Mouse (Mus musculus): Measurements from ENCODE around the gene Afap1l2. TPM values are rescaled to one million over a fixed set of nuclear protein-coding genes. Genes with fewer than 3 reads are reported as not detected.

The Afap1l2 gene
- polyA plus RNA-seq, 1 experiment from 2014 or later, result 29.7 TPM

GRCm38 (mm10) chr19:56990367-56991111, 17.5 kb downstream of the Afap1l2 start:
- no peaks in the 10 kb centered on the region for H3K36me3 ChIP-seq
- H3K4me2 ChIP-seq, result no peak overlapping the region
- H3K4me1 ChIP-seq, result peaks cover 58% of the 10 kb centered on the region
- no peak overlapping the region for H3K4me3 ChIP-seq
- ATAC-seq (ENCODE audit: borderline replicate concordance, extremely low read depth, low FRiP score, low TSS enrichment), result no peak
- no peaks in the 10 kb centered on the region for H3K9me3 ChIP-seq
- peak overlapping the region; percentile 49 for H3K27ac ChIP-seq
- no peaks in the 10 kb centered on the region for H3K27me3 ChIP-seq
- H3K9ac ChIP-seq, result no peak overlapping the region
- WGBS, result 46% methylated on average over 14 of the region's 14 CpGs

GRCm38 (mm10) chr19:56989171-56989570, 18.9 kb downstream of the Afap1l2 start:
- H3K4me3 ChIP-seq, result no peak overlapping the region
- 40% methylated on average over 8 of the region's 8 CpGs for WGBS
- H3K9ac ChIP-seq, result no peak overlapping the region
- H3K4me2 ChIP-seq, result no peak overlapping the region
- H3K4me1 ChIP-seq, result peaks cover 54% of the 10 kb centered on the region
- peak; percentile 28; the same call in 1 of the 2 replicates for ATAC-seq (ENCODE audit: borderline replicate concordance, extremely low read depth, low FRiP score, low TSS enrichment)
- H3K27ac ChIP-seq, result peak overlapping the region; percentile 49
- H3K27me3 ChIP-seq, result no peaks in the 10 kb centered on the region
- no peaks in the 10 kb centered on the region for H3K36me3 ChIP-seq
- no peaks in the 10 kb centered on the region for H3K9me3 ChIP-seq

- Histone ChIP-seq H3K4me3 (no peak overlapping the region), H3K9me3 (no peaks in the 10 kb centered on the region), H3K27me3 (no peaks in the 10 kb centered on the region), H3K36me3 (no peaks in the 10 kb centered on the region), H3K4me2 (no peak overlapping the region), H3K9ac (no peak overlapping the region), H3K27ac (peak overlapping the region; percentile 44), H3K4me1 (peaks cover 41% of the 10 kb centered on the region)
- 41% methylated on average over 4 of the region's 4 CpGs for WGBS
- no peak for ATAC-seq (ENCODE audit: borderline replicate concordance, extremely low read depth, low FRiP score, low TSS enrichment)
These were observed 23.8 kb downstream of the Afap1l2 start for GRCm38 (mm10) chr19:56984229-56984628.

- Histone ChIP-seq H3K4me3 (no peak overlapping the region), H3K36me3 (no peaks in the 10 kb centered on the region), H3K4me2 (no peak overlapping the region), H3K27me3 (no peaks in the 10 kb centered on the region), H3K9ac (no peak overlapping the region), H3K4me1 (peaks cover 36% of the 10 kb centered on the region), H3K9me3 (no peaks in the 10 kb centered on the region), H3K27ac (peak overlapping the region; percentile 44)
- no peak for ATAC-seq (ENCODE audit: borderline replicate concordance, extremely low read depth, low FRiP score, low TSS enrichment)
- 58% methylated on average over 10 of the region's 10 CpGs for WGBS
These were observed 24.3 kb downstream of the Afap1l2 start for GRCm38 (mm10) chr19:56983757-56984156.

GRCm38 (mm10) chr19:56981760-56982159, 26.3 kb downstream of the Afap1l2 start:
- WGBS, result 64% methylated on average over 9 of the region's 9 CpGs
- Histone ChIP-seq H3K4me1 (peaks cover 38% of the 10 kb centered on the region), H3K27me3 (no peaks in the 10 kb centered on the region), H3K9me3 (no peaks in the 10 kb centered on the region), H3K36me3 (no peaks in the 10 kb centered on the region), H3K27ac (no peak overlapping the region), H3K9ac (no peak overlapping the region), H3K4me2 (no peak overlapping the region), H3K4me3 (no peak overlapping the region)
- no peak for ATAC-seq (ENCODE audit: borderline replicate concordance, extremely low read depth, low FRiP score, low TSS enrichment)

- no peak overlapping the region for H3K9ac ChIP-seq
- H3K4me2 ChIP-seq, result no peak overlapping the region
- H3K9me3 ChIP-seq, result no peaks in the 10 kb centered on the region
- no peak overlapping the region for H3K4me3 ChIP-seq
- H3K36me3 ChIP-seq, result no peaks in the 10 kb centered on the region
- ATAC-seq (ENCODE audit: borderline replicate concordance, extremely low read depth, low FRiP score, low TSS enrichment), result no peak
- peaks cover 44% of the 10 kb centered on the region for H3K4me1 ChIP-seq
- no peak overlapping the region for H3K27ac ChIP-seq
- no peaks in the 10 kb centered on the region for H3K27me3 ChIP-seq
- WGBS, result 94% methylated on average over 2 of the region's 2 CpGs
These were observed 27.2 kb downstream of the Afap1l2 start for GRCm38 (mm10) chr19:56980803-56981202.

GRCm38 (mm10) chr19:56976962-56977948, 30.8 kb downstream of the Afap1l2 start:
- Histone ChIP-seq H3K27ac (peak overlapping the region; percentile 80), H3K27me3 (no peaks in the 10 kb centered on the region), H3K4me1 (peaks cover 48% of the 10 kb centered on the region), H3K9me3 (no peaks in the 10 kb centered on the region), H3K4me2 (no peak overlapping the region; the same call in 1 of the 2 replicates), H3K36me3 (no peaks in the 10 kb centered on the region), H3K9ac (no peak overlapping the region), H3K4me3 (no peak overlapping the region)
- 43% methylated on average over 19 of the region's 19 CpGs for WGBS
- peak; percentile 67; the same call in 1 of the 2 replicates for ATAC-seq (ENCODE audit: borderline replicate concordance, extremely low read depth, low FRiP score, low TSS enrichment)

- H3K27ac ChIP-seq, result peak overlapping the region; percentile 80
- WGBS, result 84% methylated on average over 5 of the region's 5 CpGs
- peaks cover 45% of the 10 kb centered on the region for H3K4me1 ChIP-seq
- no peak overlapping the region for H3K4me3 ChIP-seq
- H3K4me2 ChIP-seq, result no peak overlapping the region
- H3K9ac ChIP-seq, result no peak overlapping the region
- ATAC-seq (ENCODE audit: borderline replicate concordance, extremely low read depth, low FRiP score, low TSS enrichment), result no peak
- no peaks in the 10 kb centered on the region for H3K27me3 ChIP-seq
- H3K9me3 ChIP-seq, result no peaks in the 10 kb centered on the region
- H3K36me3 ChIP-seq, result no peaks in the 10 kb centered on the region
These were observed 31.5 kb downstream of the Afap1l2 start for GRCm38 (mm10) chr19:56976515-56976914.

GRCm38 (mm10) chr19:56975502-56975901, 32.5 kb downstream of the Afap1l2 start:
- Histone ChIP-seq H3K36me3 (no peaks in the 10 kb centered on the region), H3K27ac (peak overlapping the region; percentile 80), H3K4me3 (no peak overlapping the region), H3K9me3 (no peaks in the 10 kb centered on the region), H3K4me2 (no peak overlapping the region), H3K9ac (no peak overlapping the region), H3K4me1 (peaks cover 43% of the 10 kb centered on the region), H3K27me3 (no peaks in the 10 kb centered on the region)
- peak; percentile 33; the same call in 1 of the 2 replicates for ATAC-seq (ENCODE audit: borderline replicate concordance, extremely low read depth, low FRiP score, low TSS enrichment)
- WGBS, result 57% methylated on average over 3 of the region's 3 CpGs

GRCm38 (mm10) chr19:56974159-56974558, 33.9 kb downstream of the Afap1l2 start:
- H3K9ac ChIP-seq, result no peak overlapping the region
- peak; percentile 25; the same call in 1 of the 2 replicates for ATAC-seq (ENCODE audit: borderline replicate concordance, extremely low read depth, low FRiP score, low TSS enrichment)
- H3K27me3 ChIP-seq, result no peaks in the 10 kb centered on the region

GRCm38 (mm10) chr19:56972768-56973167, 35.3 kb downstream of the Afap1l2 start:
- Histone ChIP-seq H3K27ac (no peak overlapping the region), H3K4me3 (no peak overlapping the region), H3K4me1 (peaks cover 35% of the 10 kb centered on the region), H3K4me2 (no peak overlapping the region), H3K27me3 (no peaks in the 10 kb centered on the region), H3K9me3 (no peaks in the 10 kb centered on the region), H3K36me3 (no peaks in the 10 kb centered on the region), H3K9ac (no peak overlapping the region)
- 68% methylated on average over 2 of the region's 2 CpGs for WGBS
- no peak for ATAC-seq (ENCODE audit: borderline replicate concordance, extremely low read depth, low FRiP score, low TSS enrichment)

More at GRCm38 (mm10) chr19:56974159-56974558, 33.9 kb downstream of the Afap1l2 start:
- Histone ChIP-seq H3K4me3 (no peak overlapping the region), H3K4me2 (no peak overlapping the region), H3K4me1 (peaks cover 43% of the 10 kb centered on the region), H3K27ac (peak overlapping the region; percentile 80; the same call in 1 of the 2 replicates), H3K36me3 (no peaks in the 10 kb centered on the region), H3K9me3 (no peaks in the 10 kb centered on the region)
- 71% methylated on average over 4 of the region's 4 CpGs for WGBS

All from lung, embryonic 15.5 days (tissue).